Mouse (Mus musculus): Measurements from ENCODE around the gene Bsn.

Bsn gene

DNA sequence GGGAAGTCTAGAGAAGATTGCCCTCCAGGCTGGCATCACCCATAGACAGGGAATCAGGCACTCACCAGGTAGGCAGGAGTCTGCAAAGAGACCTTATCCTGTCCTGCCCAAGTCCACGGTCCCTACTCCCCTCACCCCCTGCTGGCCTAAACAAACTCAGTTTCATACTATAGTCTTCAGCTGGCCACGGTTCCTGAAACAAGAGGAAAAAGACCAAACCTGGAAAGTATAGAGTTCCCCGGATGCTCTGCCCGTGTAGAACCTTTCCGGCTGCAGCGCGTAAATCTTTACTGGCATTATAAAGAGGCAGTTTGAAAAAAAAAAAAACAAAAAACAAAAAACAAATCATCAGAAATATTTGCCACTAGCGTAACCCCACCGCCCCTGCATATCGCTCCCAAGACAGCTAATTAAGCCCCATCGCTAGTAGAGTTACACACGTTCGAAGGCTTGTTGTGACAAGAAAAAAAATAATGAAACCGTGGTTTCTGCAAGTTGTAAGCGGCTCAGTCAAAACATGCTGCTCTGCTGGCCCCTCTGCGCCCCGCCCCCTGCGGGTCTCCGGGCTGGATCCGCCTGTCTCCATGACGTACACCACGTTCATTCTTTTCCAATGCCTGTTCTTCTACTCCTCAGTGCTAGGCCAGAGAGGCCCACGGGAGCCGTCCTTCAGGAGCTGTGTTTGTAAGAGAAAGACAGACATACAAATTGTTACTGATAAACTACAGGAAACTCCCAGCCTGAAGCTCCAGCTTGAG, 6.9 kb upstream of the Bsn start:
- DNase-seq = peak; percentile 36

DNA sequence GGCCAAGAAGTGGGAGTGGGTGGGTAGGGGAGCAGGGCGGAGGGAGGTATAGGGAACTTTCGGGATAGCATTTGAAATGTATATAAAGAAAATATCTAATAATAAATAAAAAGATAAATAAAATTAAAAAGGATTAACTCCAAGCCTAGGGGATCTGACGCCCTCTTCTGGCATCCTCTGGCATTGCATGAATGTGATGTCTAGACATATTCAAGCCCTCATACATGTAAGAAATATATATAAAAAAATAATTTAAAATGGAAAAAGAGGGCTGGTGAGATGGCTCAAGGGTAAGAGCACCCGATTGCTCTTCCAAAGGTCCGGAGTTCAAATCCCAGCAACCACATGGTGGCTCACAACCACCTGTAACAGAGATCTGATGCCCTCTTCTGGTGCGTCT, 6.0 kb upstream of the Bsn start:
- DNase-seq = peak; percentile 55

DNA sequence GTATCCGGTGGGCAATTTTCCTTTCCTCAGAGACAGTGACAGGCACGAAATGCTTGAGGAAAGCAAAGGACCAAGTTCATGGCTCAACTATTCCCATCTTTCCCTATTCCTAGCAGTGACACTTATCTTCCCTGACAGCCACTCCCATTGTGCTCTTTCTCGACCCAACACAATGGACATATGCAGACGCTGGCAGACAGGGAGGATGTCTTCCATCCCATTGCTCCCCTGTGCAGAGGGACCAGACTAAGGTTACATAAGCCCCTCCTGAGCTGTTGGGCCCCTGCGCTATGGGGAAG, 747 bp downstream of the Bsn start:
- DNase-seq = no peak

DNA sequence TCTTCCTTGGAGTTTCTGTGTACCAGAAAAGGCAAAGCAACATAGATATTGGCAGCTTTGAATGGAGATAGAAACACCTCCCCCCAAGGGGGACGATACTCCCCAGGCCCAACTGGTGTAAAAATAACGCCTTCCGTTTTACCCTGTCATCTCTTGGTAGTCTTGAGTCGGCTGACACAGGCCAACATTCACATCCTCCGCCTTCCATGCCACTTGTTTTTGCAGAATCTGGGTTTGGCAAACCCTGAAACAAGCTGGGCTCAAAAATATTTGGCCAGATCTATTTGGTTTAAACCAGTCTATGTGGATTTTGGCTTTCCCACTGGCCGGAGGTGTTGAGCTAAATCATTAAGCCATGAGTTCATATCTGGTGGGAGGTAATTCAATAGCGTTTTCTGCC, 1.2 kb downstream of the Bsn start:
- no peak for DNase-seq

DNA sequence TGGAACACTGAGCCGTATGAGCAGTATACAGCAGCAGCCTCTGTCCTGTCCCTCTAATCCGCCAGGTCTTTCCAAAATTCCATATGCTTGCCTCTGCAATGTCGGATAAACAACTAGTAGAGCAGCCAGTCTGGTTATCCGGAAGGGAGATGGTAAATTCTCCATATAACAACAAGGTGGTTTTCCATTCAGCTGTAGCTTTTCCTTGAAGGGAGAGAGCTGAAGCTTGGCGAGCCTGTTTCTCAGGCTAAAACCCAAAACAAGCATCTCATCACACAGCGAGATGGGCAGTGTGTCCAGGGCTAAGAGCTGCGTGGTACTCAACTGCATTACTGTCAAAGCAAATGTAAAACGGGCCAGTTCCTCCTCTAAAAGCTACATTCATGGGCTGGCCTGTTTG, 1.7 kb downstream of the Bsn start:
- no peak for DNase-seq

DNA sequence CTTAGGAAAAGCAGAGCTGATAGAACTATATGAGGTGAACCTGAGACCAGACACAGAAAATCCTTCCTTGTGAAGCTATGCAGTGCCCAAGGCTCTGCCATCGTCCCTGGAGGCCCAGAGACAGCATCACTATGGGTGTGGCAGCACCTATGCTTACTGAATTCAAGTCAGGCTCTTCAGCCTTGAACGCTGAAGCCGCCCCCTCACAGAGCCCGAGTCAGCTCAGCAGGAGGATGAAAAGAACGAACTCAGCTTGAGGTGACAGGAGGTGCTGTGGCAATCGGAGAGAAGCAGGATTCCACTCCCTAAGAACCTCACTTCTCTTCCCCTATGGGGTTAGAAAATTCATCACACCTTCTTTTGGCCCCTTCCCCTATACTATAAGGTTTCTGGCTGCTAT, 2.6 kb downstream of the Bsn start:
- DNase-seq = no peak

DNA sequence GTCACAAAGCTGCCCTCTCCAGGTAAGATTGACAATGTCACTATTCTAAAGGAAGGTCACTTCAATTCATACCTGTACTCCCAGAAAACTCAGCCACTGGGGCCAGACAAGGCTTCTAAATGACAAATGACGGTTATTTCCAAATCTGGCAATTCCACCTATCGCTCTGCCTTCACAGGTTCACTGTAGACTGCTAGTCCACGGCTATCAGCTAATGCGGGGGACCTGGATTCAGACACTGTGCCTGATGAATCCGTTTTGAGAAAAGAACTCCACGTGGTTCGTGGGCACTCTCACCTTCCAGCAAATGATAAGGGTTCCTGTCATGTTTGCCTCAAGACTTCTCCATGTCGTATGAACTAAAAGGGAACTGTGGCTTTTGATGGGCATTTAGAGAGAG, 4.4 kb downstream of the Bsn start:
- no peak for DNase-seq

DNA sequence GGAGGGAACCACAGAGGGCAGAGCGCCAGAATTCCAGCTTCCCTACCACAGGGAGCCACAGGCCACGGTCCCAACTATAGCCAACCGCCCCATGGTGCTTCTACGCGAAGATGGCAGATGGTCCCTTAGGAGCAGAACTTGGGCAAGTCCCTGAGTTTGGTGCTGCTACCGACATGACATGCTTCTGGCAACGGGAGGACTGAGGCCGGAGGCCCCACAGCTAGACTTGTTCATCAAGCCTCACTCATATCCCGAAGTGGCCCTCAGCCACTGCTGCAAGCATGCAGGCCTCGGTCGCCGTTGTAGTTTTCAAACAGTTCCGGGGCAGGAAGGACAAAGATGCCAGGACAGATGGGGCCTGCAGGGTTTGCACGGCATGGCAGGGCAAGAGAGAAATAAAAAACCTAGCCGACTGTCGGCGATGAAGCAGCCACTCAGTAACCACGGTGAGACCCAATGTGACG, 6.6 kb downstream of the Bsn start:
- no peak for DNase-seq

DNA sequence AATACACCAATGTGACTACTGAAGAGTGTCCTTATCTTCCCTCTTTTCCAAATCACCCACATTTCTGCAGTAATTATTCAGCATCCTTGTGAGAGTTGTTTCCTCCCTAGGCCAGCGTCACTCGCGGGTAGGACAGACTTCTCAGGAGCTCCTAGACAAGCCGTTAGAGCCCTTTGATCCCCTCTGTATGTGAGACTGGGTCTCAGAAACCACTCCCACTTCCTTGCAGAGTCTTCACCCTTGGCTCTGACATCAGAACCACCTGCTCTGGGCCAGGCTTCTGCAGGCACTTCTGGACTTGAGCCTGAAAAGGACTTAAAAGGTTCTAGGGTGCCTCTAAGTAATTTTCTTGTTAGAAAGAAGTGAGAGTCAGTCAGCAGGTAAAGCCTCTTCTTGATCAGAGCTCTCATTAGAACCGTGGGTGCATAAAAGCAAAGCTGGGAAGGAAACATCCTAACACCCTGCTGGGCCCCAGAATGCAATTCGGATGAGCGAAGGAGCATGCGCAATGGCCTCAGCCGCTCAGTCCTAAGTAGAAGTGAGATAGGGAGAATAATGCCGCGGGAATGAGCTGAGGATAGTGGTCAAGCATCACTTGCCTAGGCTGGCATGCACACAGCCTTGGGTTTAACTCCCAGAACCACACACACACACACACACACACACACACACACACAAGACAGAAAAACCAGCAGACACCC, 7.2 kb downstream of the Bsn start:
- no peak for DNase-seq

DNA sequence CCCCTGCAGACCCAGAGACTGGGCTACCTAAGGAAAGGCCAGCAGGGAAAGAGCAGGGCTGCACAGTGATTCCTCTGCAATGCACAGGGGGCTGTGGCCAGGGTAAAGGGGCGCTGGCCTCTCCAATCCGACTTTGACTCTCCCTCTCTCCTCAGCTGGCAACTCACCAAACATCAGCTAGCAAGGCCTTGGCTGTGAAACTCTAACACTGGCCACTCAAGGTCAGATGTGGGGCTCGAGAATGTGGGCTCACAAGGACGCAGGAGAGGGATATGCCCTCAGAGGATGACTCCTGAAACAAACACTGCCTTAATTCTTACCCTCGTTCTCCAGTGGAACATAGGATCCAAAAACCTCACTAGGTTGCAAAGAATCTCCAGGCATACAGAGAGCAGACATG, 11.8 kb downstream of the Bsn start:
- DNase-seq = no peak

DNA sequence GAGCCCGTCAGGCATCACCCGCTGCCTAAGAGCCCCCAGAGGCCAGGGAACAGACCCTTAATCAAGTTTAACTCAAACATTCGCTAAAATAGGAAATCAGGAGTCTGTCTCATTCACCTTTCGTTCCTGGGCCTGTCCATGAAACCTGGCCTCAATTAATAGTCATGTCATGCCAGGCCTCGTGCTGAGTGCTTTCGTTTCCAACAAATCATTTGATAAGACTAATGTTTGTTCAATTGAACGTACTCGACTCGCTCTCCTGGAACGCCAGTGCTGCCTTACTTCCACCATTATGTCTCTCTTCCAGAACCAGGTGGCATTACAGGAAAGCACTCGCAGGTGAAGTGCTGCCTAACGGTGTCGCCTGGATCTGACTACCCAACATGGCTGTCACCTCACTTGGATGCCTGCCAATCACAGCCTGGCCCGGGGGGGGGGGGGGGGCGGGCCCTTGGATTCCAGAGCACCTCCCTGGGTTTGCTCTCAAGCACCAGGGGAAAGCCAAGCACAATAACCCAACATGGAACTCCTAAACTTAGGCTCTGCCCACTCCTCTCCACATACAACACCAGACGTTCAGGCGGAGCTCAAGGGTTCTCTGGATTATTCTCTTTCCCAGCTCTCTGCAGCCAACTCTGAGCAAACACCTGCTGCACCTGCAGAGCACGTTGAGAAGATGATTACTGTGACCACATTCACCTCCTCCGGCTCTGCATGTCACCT, 14.9 kb downstream of the Bsn start:
- no peak for DNase-seq

DNA sequence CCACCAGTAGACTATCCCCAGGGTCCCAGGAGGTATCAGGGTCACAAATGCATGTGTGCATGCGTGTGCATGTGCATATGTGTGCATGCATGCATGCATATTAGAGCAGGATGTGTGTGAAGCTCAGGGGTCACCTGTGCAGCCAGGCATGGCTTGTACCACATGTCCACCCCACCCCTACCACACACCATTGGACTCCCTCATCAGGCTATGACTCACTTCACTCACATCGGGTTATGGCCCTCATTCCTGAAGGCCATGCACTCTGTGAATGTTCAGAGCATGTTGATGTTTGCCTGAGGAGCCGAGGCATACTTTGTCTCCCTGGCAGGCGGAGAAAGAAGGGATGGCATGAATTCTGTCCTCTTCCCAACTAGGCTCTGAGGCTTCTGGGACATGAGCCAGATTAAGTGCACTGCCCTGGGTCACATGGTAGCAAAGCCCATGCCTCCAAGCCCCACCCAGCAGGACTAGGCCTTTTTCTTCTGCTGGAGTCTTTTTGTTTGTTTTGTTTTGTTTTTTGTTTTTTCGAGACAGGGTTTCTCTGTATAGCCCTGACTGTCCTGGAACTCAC, 17.3 kb downstream of the Bsn start:
- no peak for DNase-seq

DNA sequence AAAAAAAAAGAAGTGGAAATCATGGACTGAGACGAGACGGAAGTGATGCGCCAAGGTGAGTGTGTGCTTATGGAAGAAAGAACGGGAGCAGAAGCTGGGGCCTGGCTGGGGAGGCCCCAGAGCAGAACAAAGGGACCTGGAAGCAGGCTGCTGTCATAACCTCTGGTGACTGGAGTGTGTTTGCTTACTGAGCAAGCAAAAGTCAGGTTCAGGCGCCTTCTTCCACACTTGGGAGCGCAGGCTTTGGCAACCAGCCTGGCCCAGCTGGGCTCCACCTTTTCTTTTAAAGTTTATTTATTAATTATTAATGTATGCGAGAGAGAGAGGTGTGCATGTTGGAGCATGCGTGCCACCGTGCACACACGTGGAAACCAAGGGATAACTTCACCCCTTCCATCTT, 20.4 kb downstream of the Bsn start:
- no peak for DNase-seq

DNA sequence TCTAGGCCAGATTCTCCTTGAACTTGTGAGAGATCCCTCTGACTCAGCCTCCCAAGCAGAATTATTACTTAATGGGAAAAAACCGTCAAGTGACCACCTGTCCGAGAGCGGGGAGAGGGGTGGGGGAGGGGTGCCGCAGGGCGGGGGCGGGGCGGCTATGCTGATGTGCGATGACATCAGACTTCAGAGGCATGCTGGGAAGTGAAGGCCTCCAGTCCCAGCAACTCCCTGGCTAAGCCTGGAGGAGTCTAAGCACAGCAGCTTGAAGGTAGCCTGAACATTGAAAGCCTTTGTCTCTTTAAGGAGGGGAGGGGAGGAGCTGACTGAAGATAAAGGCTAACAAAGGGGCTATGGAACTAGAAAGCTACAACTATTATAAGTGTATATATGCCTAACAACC, 25.0 kb downstream of the Bsn start:
- no peak for DNase-seq

DNA sequence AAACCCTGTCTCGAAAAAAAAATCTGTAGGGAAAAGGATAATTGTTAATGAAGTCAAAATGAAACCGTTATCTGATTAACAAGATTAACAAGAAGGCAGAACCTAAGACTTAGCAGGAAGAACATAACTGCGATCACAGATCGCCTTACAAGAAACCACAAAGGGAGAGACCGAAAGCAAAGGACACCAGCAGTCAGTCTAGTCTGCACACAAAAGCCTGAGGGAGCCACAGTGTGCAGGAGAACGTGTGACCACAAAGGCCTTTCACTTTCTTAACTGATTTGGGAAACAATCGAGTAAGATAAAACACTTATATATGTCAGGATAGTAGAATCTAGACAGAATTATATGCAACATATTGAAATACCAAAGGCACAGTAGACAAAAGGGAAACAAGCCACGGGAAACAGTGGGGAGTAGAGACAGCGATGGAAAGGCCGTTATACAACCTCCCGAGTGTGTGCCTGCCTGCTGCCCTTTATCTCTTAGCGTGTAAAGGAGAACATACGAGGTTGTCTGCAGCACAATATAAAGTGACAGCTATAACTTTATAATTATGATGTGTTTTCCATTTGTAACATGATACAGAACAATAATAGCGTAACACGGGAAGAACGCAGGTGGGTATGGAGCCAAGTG, 26.4 kb downstream of the Bsn start:
- no peak for DNase-seq

DNA sequence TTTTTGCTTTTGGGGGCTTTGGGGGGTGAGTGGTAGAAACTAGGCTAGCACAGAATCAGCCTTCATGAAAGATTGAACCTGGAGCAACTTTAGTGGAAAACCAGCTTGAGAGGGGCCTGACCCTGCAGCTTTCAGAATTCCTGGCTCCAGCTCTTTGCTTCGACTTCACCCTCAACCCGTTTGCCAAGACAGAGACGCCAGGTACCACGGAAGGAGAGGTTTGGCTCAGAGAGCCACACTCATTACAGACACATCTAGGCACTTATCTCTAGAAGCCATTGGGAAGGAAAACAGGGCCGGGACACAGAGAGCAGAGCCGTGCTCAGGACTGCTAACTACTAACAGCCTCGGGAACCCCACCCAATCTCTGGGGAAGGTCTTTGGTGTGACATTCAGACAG, 32.3 kb downstream of the Bsn start:
- DNase-seq = no peak

DNA sequence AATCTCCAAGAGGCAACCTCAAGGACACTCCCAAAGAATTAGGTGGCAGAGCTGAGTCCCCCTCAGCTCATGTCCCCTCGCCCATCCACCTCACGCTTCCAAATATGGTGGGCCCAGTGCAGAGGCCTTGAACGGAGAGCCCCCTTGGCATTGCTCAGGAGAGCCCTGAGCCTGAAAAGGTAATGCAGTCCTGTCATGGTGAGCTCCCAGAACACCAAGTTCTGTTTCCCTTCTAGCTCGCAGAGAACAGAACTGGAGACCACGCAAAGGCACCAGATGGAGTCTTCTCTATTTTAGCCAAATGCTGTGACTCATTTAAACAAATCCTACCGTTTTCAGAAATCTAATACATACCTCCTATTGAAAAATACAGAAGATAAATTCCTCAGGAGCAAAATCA, 32.7 kb downstream of the Bsn start:
- DNase-seq = no peak

DNA sequence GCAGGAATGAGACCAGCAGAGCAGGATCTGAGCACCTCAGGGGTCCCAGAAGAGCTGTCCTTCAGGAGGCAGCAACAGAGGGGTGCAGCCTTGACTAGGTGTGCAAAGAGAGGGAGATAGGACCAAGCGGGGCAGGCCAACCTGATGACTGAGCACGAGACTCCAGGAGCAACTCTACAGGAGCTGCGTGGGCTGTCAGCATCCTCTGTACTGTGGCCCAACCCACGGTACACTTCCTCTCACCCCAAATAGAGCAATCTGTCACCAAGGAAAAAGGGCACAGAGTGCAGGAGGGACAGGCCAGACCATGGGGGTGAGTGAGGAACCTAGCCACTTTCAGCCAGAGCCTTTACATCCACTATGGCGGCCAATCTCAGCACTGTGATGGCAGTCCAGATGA, 33.4 kb downstream of the Bsn start:
- DNase-seq = no peak

DNA sequence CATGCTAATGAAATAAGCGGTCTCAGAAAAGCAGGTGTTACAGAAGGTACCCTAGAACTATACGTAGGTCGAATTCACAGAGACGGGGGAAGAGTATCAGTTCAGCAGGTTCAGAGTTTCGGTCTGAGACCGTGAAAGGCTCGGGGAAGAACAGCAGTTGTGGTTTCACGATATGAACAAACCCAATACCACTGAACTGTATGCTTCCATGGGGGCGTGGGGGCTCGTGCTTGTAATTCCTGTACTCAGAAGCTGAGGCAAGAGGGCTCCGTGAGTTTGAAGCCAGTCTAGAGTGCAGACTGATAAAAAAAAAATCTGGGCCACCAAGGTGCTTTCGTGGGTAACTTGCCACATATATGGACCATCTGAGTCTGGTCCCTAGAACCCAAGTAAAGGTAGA, 35.4 kb downstream of the Bsn start:
- DNase-seq = no peak

DNA sequence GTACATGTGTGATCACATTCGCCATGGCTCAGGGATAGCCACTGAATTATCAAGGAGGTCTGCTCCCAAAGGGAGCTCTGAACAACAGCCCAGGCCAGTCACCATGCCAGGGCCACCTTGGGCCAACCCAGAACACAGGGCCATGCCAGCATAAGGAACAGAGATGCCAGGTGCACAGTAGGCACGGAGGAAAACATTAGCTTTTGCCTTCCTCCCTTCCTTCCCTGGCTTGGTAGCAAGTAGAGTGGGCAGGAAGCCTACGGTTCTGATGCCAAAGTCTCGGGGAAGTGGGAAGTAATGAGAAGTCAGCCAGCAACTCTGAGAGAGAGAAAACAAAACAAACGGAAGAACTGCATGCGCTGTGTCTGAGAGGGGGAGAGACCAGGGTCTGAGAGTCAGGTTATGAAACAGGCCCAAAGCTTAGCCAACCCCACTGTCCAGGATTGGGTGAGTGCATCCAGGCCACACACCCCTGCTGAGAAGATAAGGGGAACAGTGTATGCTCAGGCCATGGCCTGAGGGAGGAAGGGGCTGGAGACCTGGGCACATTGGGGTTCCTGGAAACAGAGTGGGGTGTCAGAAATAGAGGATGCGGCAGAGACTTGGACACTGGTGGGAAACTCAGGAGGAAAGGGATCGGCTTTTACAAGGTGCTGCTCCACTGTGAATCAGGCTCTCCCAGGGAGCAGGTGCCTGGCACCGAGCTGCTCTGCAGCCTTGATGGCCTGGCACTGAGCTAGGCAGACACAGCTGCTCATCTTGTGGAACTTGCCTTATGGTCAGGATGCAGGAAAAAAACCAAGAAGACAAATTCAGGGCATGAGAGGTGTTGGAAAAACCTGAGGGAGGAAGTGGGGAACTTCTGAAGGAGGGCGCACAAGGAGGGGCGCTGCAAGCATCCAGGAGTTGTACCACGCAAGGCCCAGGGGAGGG, 36.4 kb downstream of the Bsn start:
- DNase-seq = no peak

DNA sequence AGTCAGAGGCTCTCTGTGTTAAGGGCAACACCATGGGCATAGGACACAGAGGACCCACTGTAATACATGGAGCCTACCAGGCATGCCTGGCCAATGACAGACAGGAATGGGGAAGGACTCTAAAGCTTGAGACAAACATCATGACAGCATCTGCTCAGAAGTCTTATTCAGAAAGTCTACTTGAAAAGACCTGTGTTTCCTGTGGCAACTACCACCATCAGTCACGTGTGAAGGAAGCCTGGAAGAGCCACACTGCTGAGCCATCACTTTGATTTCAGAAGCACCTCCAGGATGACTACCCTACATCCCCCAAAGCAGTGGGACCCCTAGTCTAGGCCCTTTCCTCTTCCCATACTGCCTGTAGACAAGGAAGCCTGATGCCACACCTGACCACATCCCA, 39.7 kb downstream of the Bsn start:
- DNase-seq = no peak

DNA sequence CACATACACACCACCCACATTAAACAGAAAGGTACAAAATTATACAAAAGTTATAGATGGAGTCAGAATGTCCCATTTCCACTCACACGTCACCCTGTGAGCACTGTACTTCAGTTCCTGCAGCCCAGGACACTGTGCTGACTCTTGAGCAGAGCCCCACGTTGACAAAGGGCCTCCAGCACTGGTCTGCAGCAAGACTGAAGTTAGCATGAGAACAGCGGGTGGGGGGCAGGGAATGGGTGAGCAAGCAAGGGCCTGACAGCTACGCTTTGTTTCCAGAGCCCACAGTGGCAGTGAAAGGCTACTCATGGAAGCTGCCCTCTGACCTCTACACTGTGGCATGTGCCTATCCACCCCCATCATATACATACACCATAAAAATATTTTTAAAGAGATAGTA, 40.4 kb downstream of the Bsn start:
- no peak for DNase-seq

Measured in thymus, postnatal 4 days (tissue).